Mouse (Mus musculus): Measurements from ENCODE around the gene Podn.
A peak's percentile ranks its signal among the peaks of the same experiment; 100 is the strongest.
"Not testable (repeated sequence)": the region's sequence is repeated elsewhere in the genome, so short reads cannot be mapped to it uniquely, and the experiment has no call there.

Podn gene

DNA sequence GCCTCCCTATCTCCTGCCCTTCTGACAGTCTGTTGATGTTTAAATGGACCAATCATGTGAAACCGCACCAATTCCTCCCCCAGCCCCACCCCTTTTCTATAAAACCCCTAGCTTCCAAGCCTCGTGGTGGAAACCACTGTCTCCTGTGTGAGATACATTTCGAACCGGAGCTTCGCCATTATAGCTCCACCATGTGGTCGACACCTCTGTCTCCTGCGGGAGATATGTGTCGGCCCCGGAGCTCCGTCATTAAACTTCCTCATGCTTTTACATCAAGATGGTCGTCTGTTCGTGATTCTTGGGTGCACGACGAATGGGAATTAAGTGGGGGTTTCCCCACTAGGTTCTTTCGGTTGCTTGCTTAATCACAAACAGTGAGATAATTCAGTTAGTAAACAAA, 17.1 kb downstream of the Podn start:
- DNase-seq (ENCODE audit: low spot score): not testable (repeated sequence)

GRCm38 (mm10) chr4:108077224-108077955, 18.9 kb downstream of the Podn start:
- DNase-seq (ENCODE audit: low spot score): no peak

GRCm38 (mm10) chr4:108074204-108074823, 21.9 kb downstream of the Podn start:
- DNase-seq (ENCODE audit: low spot score): peak; percentile 50

GRCm38 (mm10) chr4:108072086-108072485, 24.2 kb downstream of the Podn start:
- peak; percentile 82 for DNase-seq (ENCODE audit: low spot score)

DNA sequence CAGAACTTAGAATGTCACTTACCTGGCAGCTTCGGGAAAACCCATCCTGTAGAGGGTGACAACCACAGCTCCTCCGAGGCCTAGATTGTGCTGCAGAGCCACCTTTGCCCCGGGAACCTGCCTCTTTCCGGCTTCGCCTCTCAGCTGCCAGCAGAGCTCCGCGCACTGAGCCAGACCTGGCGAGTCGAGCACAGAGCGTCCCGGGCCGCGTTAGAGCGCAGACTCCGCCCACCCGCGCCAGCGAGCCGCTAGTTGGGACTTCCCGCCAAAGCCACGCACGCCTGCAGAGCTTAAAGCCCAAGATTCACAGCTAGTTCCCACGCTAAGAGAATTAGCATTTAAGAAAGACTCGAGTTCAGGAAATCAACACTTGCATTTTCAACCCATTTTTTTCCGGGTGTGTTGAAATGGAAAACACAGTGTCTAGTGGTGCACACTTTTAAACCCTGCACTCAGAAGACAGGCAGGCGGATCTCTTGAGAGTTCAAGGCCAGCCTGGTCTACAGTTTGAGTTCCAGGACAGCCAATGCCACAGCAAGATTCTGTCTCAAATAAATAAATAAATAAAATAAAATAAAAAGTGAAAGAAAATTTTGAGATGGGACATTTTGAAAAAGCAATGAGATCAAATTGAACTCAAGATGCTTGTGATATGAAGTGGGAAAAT, 24.9 kb downstream of the Podn start:
- peak; percentile 96 for DNase-seq (ENCODE audit: low spot score)

DNA sequence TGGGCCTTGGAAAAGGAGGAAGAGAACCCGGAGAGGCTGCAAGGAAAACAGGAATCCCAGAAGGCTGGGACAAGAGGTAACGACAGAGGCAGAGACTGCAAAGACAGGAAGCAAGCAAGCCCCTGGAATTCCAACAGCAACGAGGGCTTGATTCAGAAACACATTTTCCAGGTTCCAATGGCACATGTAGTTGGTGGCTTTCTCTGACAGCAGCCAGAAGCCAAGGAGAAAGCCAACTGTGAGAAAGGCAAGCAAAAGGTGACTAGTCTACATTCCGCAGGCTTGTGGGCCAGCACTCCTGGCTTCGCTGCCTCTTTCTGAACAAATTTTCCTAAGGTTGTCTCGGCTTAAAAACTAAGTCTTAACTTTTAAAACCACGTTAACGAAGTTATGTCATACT, 25.5 kb downstream of the Podn start:
- DNase-seq (ENCODE audit: low spot score): no peak

GRCm38 (mm10) chr4:108070286-108070685, 26.0 kb downstream of the Podn start:
- DNase-seq (ENCODE audit: low spot score): no peak

- DNase-seq (ENCODE audit: low spot score): no peak
Observed at GRCm38 (mm10) chr4:108068081-108068480, 28.2 kb downstream of the Podn start.

GRCm38 (mm10) chr4:108067261-108067660, 29.0 kb downstream of the Podn start:
- no peak for DNase-seq (ENCODE audit: low spot score)

GRCm38 (mm10) chr4:108066569-108066968, 29.7 kb downstream of the Podn start:
- no peak for DNase-seq (ENCODE audit: low spot score)

GRCm38 (mm10) chr4:108065176-108065844, 30.9 kb downstream of the Podn start:
- no peak for DNase-seq (ENCODE audit: low spot score)

GRCm38 (mm10) chr4:108063616-108064015, 32.6 kb downstream of the Podn start:
- DNase-seq (ENCODE audit: low spot score): no peak

DNA sequence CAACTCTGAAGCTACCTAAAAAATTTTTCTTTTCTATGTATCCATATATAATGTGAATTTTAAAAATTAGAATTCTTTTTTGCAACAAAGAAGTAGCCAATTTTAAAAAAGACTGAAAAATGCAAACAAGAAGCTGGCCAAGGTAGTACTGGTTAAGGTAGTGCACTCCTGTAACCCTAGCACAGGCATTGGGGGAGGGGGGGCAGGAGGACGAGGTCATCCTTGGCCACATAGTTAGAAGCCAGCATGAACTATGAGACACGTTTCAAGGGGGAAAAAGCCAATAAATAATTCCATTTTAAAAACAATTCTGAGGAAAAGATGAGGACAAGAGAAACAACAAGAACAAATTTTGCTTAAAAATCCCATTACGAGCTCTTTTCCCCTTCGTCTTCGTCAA, 33.7 kb downstream of the Podn start:
- DNase-seq (ENCODE audit: low spot score): no peak

DNA sequence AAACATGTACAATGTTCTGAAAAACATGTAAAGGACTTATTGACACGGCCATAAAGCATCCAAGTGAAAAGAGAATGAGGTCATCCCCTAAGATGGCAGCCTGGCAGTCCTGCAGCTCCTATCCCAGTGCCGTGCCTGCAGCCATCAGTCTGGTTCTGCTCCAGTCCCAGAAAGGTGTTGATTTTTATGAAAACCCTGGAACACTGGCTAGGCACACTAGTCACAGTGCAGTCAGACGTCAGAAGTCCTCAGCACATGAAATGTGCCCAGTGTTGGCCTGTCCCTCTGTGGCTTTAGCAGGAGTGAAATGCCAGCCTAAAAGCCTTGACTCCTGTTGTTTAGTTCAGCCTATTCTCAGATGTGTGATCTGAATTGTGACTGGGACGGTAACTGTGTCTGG, 35.5 kb downstream of the Podn start:
- no peak for DNase-seq (ENCODE audit: low spot score)

- DNase-seq (ENCODE audit: low spot score): no peak
Observed at GRCm38 (mm10) chr4:108059601-108060379, 36.5 kb downstream of the Podn start.

GRCm38 (mm10) chr4:108058166-108058565, 38.1 kb downstream of the Podn start:
- DNase-seq (ENCODE audit: low spot score): peak; percentile 23

- DNase-seq (ENCODE audit: low spot score): no peak
Observed at GRCm38 (mm10) chr4:108057247-108057646, 39.0 kb downstream of the Podn start.

DNA sequence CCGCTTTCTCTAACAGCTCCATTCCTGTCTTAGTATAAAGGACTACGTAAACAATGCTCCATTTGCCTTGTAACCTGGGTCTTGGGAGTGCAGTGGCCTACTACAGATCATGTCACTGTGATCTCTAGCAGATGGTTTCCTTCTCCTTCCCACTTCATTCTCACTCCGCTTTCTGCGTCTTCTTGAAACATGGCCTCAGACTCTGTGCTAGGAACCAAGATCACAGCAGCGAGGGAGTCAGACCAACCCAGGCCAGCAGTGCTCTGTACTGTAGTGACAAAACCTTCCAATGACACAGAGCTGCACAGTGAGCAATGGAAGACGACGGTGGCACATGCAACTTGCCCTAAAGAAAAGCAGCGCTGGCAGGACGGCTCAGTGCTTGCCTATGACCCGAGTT, 40.4 kb downstream of the Podn start:
- no peak for DNase-seq (ENCODE audit: low spot score)

DNA sequence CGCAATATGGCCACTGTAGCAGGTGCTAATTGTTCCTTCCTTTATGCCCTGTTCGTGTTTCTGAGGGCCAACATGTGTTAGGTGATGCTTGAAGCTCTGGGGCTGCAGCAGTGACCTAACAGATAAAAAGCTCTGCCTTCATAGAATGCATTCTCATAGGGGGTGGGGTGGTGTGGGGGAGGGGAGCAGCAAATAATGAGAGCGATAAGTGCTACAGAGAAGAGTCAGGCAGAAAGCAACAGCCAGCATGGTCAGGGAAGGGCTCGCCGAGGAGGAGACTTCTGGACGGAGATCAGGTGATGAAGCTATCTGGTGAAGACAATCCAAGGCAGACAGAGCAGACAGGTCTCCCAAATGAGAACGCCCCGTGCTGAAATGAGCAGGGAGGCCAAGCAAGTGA, 43.6 kb downstream of the Podn start:
- no peak for DNase-seq (ENCODE audit: low spot score)

GRCm38 (mm10) chr4:108051687-108052274, 44.5 kb downstream of the Podn start:
- DNase-seq (ENCODE audit: low spot score): peak; percentile 21

DNA sequence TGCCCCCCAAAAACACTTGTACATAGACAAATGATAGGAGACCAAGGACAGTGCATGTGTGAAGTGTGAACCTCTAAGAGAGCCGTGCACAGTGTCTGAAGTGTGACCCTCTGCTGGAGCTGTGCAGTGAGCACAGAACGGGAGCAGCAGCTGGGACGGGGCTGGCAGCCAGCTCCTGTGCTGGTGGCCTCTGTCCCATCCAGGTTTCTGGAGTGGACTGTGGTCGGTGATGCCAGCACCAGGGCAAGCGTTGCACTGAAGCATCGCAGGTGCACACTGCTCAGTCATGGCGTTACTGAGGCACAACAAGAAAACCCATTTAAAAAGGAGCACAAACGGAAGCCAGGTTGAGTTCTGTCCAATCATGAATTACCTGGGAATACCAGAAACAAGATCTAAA, 50.1 kb downstream of the Podn start:
- no peak for DNase-seq (ENCODE audit: low spot score)

Measured in lung, postnatal 25 days (tissue).